Mouse (Mus musculus) gastrocnemius, postnatal 36 days (tissue): ENCODE data around the gene Cep68. TPM values are rescaled to one million over a fixed set of nuclear protein-coding genes. Genes with fewer than 3 reads are reported as not detected.

ENCODE experiments used
- DNase-seq, 2 experiments: peaks; one replicate each; pipeline ENCODE4 v3.0.0; 2022
- intact Hi-C: fragments of 180-260 bp; cut with DNase I; formaldehyde crosslinking; loops from one replicate; pipeline ENCODE4 v1.15.1; 2025
- total RNA-seq, 2 experiments: library from RNA; stranded (reverse); gene quantifications; 2 replicates each; pipeline ENCODE4 v1.2.3; 2021

Gene Cep68
- total RNA-seq, 2 experiments from 2014 or later, result 26.9 to 30.0 TPM

DNA sequence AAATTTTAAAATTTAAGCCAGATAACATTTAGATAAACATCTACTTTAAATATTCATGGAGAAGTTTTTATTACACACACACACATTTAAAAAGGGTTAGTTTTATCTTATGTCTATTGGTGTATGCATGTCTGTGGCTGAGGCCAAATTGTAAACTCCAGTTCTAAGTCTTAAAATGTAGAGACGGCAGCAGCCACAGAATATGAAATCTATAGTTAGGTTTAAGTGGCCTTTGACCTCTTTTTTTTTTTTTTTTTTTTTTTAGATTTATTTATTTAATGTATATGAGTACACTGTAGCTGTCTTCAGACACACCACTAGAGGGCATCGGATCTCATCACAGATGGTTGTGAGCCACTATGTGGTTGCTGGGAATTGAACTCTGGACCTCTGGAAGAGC lies 41.6 kb downstream of the Cep68 start:
- DNase-seq, result no peak
- intact Hi-C loops, result loop anchor here (10.0 kb wide), 1 partner anchor 283 kb away; the partner anchor contains the start of gene Spred2

DNA sequence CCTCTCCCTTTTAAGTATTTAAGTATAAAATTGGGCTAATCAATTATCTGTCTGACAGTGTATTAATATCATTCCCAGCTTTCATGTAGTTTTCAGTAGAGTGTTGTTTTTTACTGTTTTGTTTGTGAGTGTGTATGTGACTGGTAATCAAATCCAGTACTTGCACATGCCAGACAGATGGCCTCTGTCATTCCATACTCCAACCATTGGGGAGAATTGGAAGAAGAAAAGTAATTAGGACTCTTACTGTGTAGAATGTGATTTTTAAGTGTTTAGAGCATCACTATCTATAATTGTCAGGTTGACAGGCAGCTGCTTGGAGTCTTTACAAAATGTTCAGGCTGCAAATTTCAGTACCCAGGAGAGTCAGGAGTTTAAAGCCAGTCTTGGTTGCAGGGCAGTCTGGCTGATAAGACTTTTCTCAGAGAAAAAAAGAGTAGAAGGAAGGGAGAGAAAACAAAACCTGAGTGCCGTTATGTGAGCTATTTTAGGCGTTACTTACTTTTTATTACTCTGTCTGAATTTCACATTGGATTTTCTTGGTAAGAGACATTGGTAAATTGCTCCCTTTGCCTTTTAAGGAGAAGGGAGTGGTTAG lies 42.5 kb downstream of the Cep68 start:
- intact Hi-C loops, result loop anchor here (10.0 kb wide), 1 partner anchor 282 kb away; the partner anchor contains the start of gene Spred2
- DNase-seq, result no peak

GRCm38 (mm10) chr11:20205538-20205937 lies 43.7 kb downstream of the Cep68 start:
- intact Hi-C loops, result loop anchor here (10.0 kb wide), 1 partner anchor 281 kb away; the partner anchor contains the start of gene Spred2
- no peak for DNase-seq

DNA sequence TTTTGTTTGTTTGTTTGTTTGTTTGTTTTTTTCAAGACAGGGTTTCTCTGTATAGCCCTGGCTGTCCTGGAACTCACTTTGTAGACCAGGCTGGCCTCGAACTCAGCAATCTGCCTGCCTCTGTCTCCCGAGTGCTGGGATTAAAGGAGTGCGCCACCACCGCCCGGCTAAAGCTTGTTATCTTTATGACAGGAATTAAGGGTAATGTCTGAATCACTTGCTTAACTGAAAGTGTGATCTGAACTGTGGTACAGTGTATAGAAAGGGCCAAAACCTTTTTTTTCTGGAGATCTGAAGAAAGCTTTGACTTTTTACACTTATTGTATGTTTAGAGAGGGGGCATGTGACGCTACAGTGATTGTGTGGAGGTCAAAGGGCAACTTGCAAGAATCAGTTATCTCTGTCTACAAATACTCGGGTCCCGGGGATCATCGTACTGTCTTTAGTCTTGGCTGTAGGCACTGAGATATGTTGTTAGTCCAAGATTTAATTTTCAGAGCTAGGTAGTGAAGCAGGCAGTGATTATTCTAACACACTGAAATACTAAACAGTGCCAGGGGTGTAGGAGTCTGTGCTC lies 44.3 kb downstream of the Cep68 start:
- DNase-seq, result no peak
- intact Hi-C loops, result loop anchor here (5.0 to 10.0 kb wide), 2 partner anchors 42 to 280 kb away; partner anchors contain the start of genes Cep68 and Spred2

DNA sequence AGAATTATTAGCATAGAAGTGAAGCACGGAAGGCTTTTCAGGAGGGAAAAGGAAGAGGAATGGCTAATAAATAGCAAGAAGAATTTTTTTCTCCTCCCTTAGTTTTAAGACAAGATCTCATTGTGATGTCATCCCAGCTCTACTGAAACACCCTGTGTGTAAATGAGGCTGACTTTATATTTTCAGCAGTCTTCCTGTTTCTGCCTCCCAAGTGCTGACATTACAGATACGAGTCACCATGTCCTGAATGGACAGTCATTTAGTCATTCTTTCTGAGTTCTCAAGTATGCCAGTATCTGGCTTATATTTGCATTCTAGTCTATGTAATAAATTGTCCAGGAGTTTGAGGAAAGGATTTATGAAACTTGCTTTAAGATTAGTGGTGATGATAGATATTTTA lies 44.9 kb downstream of the Cep68 start:
- intact Hi-C loops, result loop anchor here (5.0 to 10.0 kb wide), 2 partner anchors 43 to 280 kb away; partner anchors contain the start of genes Cep68 and Spred2
- DNase-seq, result no peak

GRCm38 (mm10) chr11:20202299-20203011 lies 46.8 kb downstream of the Cep68 start:
- no peak for DNase-seq
- intact Hi-C loops, result loop anchor here (5.0 to 10.0 kb wide), 2 partner anchors 45 to 278 kb away; partner anchors contain the start of genes Cep68 and Spred2

- intact Hi-C loops, result loop anchor here (5.0 to 10.0 kb wide), 2 partner anchors 46 to 277 kb away; partner anchors contain the start of genes Cep68 and Spred2
- DNase-seq, result peak in 1 of 2 experiments; percentile 31
Observed at GRCm38 (mm10) chr11:20201661-20202101, 47.5 kb downstream of the Cep68 start.

DNA sequence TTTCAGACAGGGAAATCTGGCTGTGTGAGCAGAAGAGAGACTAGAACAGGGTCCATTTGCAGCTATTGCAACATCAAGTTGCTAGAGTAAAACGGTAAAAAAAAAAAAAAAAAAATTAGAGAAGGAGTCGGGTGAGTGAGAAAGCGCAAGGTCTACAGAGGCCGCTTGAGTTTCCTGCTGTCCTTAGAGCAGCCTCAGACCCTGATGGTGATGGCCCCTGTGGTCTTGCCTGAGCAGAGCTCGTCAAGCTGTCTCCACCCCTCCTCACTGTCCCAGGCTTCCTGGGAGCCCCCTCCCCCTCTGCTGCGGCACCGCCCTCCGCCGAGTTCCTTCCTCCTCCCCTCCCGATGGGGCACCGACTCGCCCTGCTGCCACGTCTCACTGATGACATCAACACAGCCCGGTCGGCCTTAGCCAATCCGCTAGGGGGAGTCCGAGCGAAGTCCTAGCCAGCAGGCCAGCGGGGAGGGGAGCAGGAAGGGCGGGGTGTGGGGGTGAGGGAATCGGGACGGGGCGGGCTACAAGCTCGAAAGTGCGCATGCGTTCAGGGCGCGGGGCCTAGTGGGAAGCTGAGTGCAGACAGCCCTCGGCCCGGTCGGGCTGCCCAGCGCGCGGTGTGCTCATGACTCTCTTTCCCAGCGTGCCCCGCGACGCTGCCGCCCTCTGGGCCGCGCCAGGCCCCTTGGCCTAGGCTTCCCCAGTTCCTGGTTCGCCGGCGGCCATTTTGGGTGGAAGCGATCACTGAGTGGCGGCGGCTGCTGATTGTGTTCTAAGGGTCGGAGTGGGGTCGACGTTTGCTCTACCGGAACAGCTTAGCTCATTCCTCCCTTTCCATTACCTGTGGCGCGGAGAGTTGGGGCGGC lies 48.3 kb downstream of the Cep68 start, which contains the start of gene Rab1a:
TSS of gene Rab1a (plus strand) at position 720 of the 863 bp plus-strand sequence.
- peak; percentile 99 to 100 for DNase-seq
- intact Hi-C loops, result loop anchor here (5.0 to 10.0 kb wide), 2 partner anchors 46 to 276 kb away; partner anchors contain the start of genes Cep68 and Spred2

- no peak for DNase-seq
- intact Hi-C loops, result loop anchor here (10.0 kb wide), 1 partner anchor 68 kb away; no protein-coding TSS in a partner anchor
Observed at GRCm38 (mm10) chr11:20193100-20193736, 56.0 kb downstream of the Cep68 start.

DNA sequence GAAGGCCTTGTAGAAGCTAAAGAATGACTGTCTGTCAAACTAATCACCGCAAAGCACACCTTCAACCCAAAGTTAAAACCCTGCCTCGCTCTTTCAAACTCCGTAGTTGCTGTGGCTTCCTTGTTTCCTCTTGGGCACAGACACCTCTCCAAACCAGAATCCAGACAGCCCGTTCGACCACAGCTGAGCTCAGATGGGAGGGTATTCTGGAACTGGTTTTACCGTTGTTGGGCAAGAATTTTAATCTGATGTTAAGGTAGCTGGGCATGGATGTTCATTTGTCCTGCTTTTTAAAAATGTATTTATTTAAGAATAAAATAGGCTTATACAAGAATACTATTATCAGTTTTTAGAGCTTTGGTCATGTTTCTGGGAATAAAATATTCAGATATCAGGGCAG lies 62.0 kb downstream of the Cep68 start:
- intact Hi-C loops, result no loop called here
- no peak for DNase-seq

Other genes starting within 250 kb of the Cep68 start
- gene Actr2, start 136.5 kb downstream of the Cep68 start, total RNA-seq, result 10 to 100 TPM; 31.1 to 34.0 TPM
- 10 to 100 TPM; 78.3 to 88.9 TPM for gene Rab1a, start 48.0 kb downstream of the Cep68 start, total RNA-seq
- under 1 TPM; 0.71 to 0.81 TPM for gene Slc1a4, start 83.3 kb upstream of the Cep68 start, total RNA-seq